In genomic region chr2:131172322-131172721, GRCm38 (mm10) we compare ENCODE assay signal across 22 mouse cellular contexts.
"Had no signal": no experiment of that assay in that cellular context is flagged by ENCODE, and none has a peak within 500 bp of the region (broad histone marks: within the 10 kb centered on the region; RNA-seq: fewer than 3 reads in every experiment).

No protein-coding gene starts in this region.

- H3K27ac ChIP-seq: hindbrain, postnatal 0 days; kidney, postnatal 0 days; limb, embryonic 12.5 days; limb, embryonic 15.5 days; lung, embryonic 15.5 days; neural tube, embryonic 12.5 days; neural tube, embryonic 15.5 days; stomach, postnatal 0 days had no signal

- H3K4me3 ChIP-seq: neural tube, embryonic 12.5 days had no signal

- H3K9ac ChIP-seq: limb, embryonic 12.5 days; lung, embryonic 15.5 days; neural tube, embryonic 15.5 days had no signal

- DNase-seq: kidney, adult 2 months; kidney, postnatal 25 days; layer of hippocampus, adult 9-11 months; lung, adult 18-20 months; lung, postnatal 10 days; lung, postnatal 36 days; midbrain, embryonic 14.5 days; right cerebral cortex, adult 18-20 months; right cerebral cortex, postnatal 14 days; right cerebral cortex, postnatal 4 days; thymus, postnatal 25 days had no signal

- H3K4me2 ChIP-seq: midbrain, embryonic 11.5 days had no signal

- H3K36me3 ChIP-seq: lung, embryonic 15.5 days had no signal

- ATAC-seq: hindbrain, postnatal 0 days; inflammation-experienced regulatory T-cells, adult 6 months; intestine, embryonic 16.5 days had no signal

- H3K9me3 ChIP-seq: limb, embryonic 15.5 days; lung, embryonic 15.5 days; neural tube, embryonic 12.5 days; neural tube, embryonic 15.5 days had no signal
